Mouse (Mus musculus): Measurements from ENCODE around the gene Gm20388.
A peak's percentile ranks its signal among the peaks of the same experiment; 100 is the strongest.
"Not testable (repeated sequence)": the region's sequence is repeated elsewhere in the genome, so short reads cannot be mapped to it uniquely, and the experiment has no call there.

The Gm20388 gene

DNA sequence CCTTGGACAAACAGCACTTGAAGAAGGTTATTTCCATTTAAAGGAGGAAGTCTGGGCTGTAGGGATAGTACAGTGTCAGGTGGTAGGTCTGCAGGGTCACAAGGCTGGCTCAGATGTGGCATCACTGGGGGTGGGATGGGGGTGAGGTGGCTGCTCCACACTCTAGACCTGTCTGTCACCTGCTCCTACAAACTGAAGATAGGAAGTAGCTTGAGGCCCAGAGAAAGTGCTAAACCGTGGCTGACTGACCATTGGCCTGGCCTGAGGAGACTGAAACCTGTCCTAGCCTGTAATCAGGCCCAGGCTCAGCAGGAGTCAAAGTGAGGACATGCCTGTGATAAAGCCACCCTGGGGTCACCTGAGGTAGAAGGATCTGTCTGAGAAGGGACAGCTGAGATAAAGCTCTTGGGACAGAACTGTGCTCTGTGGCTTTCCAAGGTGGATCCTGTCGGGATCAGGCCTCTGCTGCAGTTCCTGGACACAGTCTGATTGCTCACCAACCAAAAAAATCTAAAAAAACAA, 1678.6 kb downstream of the Gm20388 start:
- no peak for DNase-seq (ENCODE audit: extremely low spot score, low spot score)

GRCm38 (mm10) chr8:121590203-121591177, 1679.8 kb downstream of the Gm20388 start, which contains the start of gene Map1lc3b:
Map1lc3b (plus strand) TSS chr8:121590361.
- DNase-seq (ENCODE audit: extremely low spot score, low spot score) = peak; percentile 96

DNA sequence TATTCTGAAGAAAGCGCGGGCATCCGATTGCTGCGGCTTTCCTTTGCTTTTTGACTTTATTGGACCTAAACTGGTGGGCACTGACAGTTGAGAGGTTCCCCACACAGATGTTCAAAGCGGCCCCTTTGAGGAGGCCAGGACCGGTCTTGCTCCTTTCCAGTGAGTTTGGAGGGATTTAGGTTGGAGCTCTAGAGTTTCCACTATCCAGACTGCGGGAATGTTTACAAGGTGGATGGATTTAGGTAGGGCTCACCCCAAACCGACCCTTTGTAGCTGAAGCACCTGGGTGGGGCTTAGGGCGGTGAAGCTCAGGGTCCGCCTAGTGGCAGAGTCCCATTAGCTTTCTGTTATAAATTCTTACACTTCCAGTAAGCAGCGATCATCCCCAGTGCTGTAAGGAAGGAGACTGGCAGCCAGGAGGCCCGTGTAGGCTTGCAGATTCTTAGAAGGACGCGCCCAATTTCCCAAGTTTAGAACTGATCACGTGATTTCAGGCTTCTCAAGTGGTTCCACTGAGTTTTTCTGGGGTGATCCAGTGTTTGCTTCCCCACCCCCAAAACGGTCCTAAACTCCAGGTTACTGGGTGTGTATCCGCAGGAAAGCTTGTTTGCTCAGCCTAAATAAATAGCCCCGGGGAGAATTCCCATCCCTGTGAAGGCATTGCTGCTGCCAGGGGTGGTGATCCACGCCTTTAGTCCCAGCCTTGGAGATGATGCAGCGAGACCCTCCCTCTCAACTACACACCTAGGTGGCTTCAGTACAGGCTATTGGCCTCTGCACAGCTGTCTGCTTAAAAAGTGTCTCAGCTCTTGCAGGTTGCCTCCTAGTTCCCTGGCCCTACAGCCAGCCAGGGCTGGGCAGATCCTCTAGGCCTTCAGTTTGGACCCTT, 1680.8 kb downstream of the Gm20388 start:
- DNase-seq (ENCODE audit: extremely low spot score, low spot score) = peak; percentile 45

GRCm38 (mm10) chr8:121593293-121593692, 1682.7 kb downstream of the Gm20388 start:
- no peak for DNase-seq (ENCODE audit: extremely low spot score, low spot score)

- DNase-seq (ENCODE audit: extremely low spot score, low spot score) = no peak
Observed at GRCm38 (mm10) chr8:121593983-121594382, 1683.3 kb downstream of the Gm20388 start.

GRCm38 (mm10) chr8:121597492-121597891, 1686.9 kb downstream of the Gm20388 start:
- not testable (repeated sequence) for DNase-seq (ENCODE audit: extremely low spot score, low spot score)

- no peak for DNase-seq (ENCODE audit: extremely low spot score, low spot score)
Observed at GRCm38 (mm10) chr8:121598190-121598589, 1687.5 kb downstream of the Gm20388 start.

- peak; percentile 74 for DNase-seq (ENCODE audit: extremely low spot score, low spot score)
Observed at GRCm38 (mm10) chr8:121598892-121599291, 1688.3 kb downstream of the Gm20388 start.

DNA sequence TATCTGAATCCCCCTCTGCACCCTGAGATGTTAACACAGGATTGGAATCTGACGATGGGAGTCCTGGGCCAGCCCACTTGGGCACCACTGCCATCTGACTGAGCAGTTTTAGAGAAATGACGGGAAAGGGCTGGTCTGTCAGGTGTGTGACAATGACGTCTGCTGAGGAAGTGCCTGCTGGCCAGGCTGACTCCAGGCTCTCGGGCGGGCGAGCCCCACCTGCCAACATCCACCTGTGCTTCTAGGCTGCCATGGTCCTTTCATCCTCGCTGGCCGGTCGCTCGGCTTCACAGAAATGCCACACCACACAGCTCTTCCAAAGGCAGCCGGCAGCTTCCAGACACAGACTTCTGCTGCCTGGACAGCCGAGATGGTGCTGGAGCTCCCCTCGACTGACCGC, 1689.2 kb downstream of the Gm20388 start:
- DNase-seq (ENCODE audit: extremely low spot score, low spot score) = no peak

- DNase-seq (ENCODE audit: extremely low spot score, low spot score) = no peak
Observed at GRCm38 (mm10) chr8:121602411-121602810, 1691.8 kb downstream of the Gm20388 start.

GRCm38 (mm10) chr8:121602860-121603259, 1692.2 kb downstream of the Gm20388 start:
- peak; percentile 52 for DNase-seq (ENCODE audit: extremely low spot score, low spot score)

- DNase-seq (ENCODE audit: extremely low spot score, low spot score) = no peak
Observed at GRCm38 (mm10) chr8:121603801-121604200, 1693.2 kb downstream of the Gm20388 start.

DNA sequence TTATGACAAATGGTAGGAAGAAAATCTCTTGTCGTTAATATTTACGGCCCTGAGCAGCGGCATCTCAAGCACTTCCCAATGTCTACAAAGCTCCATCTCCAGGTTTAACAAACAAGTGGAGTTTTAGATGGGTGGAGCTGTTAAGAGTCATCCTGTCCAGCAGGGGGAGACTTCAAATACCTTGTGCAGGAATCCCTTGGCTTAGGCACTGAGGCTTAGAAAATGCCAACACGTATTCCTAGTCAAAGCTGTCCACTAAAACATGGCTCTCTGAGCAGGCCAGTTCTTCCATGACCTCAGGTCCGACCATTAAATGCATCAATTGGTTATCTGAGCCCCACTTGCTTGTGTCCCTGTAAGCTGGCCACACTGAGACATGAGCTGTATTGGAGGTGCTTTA, 1697.0 kb downstream of the Gm20388 start:
- DNase-seq (ENCODE audit: extremely low spot score, low spot score) = no peak

- DNase-seq (ENCODE audit: extremely low spot score, low spot score) = no peak
Observed at GRCm38 (mm10) chr8:121609251-121609650, 1698.6 kb downstream of the Gm20388 start.

- DNase-seq (ENCODE audit: extremely low spot score, low spot score) = no peak
Observed at GRCm38 (mm10) chr8:121609916-121610315, 1699.3 kb downstream of the Gm20388 start.

- DNase-seq (ENCODE audit: extremely low spot score, low spot score) = no peak
Observed at GRCm38 (mm10) chr8:121613419-121613818, 1702.8 kb downstream of the Gm20388 start.

- no peak for DNase-seq (ENCODE audit: extremely low spot score, low spot score)
Observed at GRCm38 (mm10) chr8:121619401-121619995, 1708.9 kb downstream of the Gm20388 start.

DNA sequence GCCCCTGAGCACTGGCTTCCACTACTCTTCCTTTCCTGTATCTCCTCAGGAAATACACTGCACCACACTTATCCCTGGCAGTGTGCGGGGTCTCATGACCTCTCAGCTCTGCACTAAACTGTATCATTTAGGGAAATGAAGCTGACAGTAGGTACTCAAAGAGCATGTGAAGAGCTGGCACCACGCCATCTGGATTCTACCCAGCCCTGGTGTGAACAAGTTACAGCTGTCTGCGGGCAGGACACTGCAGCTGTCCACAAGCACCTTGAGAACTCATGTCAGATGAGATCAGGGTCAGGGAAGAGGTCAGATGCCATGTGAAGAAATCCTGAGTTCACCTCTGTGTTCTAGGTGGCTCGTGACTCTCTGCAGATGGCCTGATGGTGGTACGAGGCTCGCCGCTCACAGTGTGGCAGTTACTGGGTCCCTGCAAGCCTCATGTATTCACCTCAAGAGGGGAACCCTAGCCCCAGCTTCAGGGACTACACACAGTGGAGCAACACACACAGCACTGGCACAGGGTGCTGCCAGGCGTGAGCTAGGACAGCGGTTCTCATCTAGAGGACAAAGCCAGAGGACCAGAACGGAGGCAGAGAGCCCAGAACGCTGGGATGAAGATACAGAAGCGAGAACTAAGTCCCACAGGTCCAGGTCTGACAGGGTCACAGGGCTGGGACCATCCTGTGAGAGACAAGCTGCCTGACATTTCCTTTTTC, 1710.3 kb downstream of the Gm20388 start:
- DNase-seq (ENCODE audit: extremely low spot score, low spot score) = no peak

DNA sequence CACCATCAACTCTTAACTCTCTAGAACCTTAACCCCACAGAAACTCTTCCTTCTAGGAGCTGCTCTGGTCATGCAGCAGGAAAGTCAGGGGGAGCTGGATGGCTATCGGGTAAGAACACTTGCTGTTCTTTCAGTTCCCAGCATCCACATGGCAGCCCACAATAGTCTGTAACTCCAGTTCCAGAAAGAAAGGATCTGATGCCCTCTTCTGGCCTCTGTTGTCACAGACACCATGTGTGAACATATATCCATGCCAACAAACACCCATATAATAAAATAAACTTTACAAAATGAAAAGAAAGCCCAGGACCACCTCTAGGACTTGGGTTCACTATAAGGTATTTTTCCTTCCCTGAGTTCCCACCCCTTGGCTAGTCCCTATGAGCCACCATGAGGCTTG, 1711.2 kb downstream of the Gm20388 start:
- no peak for DNase-seq (ENCODE audit: extremely low spot score, low spot score)

DNA sequence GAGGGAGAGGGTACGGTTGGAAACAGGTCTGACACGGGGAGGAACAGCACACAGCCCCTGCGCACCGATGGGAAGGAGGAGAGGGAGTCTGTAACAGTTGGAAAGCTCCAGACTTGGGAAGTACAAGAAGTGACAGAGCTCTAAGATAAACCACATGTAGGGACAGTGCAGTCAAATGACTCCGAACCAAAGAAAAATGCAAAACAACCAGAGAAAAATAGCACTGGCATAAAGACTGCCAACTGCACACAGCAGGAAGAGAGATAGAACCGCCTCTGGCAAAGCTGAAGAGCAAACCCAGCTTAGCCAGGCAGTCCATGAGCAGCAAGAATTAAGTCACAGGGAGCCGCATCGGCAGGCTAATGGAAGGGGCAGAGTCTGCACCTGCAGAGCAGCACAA, 1712.4 kb downstream of the Gm20388 start:
- DNase-seq (ENCODE audit: extremely low spot score, low spot score) = no peak

DNA sequence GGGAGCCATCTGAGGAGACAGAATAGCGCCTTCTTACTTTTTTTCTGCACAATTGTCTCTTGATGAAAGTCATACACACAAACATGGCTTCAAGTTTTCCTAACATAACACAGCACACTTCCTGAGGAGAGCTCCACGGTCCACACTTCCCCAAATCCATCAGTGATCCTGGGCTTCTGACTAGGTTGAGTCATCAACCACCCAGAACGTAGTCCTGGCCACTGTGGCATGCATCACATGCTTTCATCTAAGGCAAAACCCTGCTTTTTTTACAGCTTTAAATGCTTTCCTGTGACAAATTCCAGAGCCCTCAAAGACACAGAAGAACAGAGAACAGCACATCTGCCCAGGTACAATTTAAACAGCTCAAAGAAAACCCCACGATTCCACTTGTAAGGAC, 1718.0 kb downstream of the Gm20388 start:
- no peak for DNase-seq (ENCODE audit: extremely low spot score, low spot score)
